Mouse (Mus musculus): ENCODE measurements around the gene Ap5m1.

DNA sequence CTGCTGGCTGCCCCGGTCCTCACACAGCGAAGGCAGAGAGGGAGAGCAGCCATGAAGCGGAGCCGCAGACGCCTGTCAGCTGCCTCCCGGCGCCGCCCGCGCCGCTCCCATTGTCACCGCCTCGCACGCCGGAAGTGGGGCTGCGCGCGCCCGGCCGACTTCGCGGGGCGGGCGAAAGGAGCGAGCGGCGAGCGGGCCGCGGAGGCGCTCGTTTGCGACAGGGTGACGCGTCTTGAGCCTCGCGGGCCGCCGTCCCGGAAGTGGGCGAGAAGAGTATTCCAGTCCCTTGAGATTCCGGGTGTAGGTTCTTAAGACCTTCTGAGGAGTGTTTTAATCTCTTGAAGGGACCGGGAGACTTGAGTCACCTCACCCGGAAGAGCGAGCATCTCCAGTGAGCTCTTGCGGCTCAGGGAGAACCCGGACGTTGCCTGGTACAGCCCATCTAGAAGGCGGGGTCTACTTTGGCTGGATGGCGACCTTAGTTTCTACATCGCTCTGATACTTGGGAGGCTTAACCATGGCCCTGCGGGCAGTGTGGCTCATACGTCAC lies 452 bp downstream of the Ap5m1 start, which contains the start of gene Exoc5:
- TF ChIP-seq POLR2A (IDR thresholded peaks at IDR 0.05; ENCODE audit: insufficient read depth, low read depth, low read length) (peak; percentile 77), CTCF (IDR thresholded peaks at IDR 0.05) (0 out of 2 replicates have a peak, but pooled peaks have one; percentile 1)
